Mouse (Mus musculus): Measurements from ENCODE around the gene 9930021J03Rik. TPM values are rescaled to one million over a fixed set of nuclear protein-coding genes. Genes with fewer than 3 reads are reported as not detected.
A peak's percentile ranks its signal among the peaks of the same experiment; 100 is the strongest.

The 9930021J03Rik gene
- total and polyA plus RNA-seq, 2 experiments from 2014 or later: 5.7 to 35.0 TPM

DNA sequence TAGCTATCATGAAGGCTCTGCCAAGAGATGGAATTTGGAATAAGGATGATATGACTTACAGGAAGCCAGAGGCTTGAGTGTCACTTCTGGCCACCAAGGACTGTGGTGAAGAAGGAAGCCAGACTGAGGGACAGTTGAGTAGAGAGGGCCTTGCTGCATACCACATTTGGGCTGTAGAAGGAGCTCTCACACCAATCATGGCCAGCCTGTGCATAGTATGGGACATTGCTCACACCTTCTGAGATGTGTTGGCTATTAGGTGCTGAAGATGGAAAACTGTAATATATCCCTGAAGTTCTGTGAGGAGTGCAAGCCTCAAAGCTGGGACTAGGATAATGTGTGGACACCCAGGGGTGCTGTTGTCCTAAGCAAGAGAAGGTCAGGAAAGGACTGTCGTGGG, 20.9 kb upstream of the 9930021J03Rik start:
- no peaks in the 10 kb centered on the region for H3K9me3 ChIP-seq (ENCODE audit: low read length)
- no peaks in the 10 kb centered on the region for H3K27me3 ChIP-seq (ENCODE audit: insufficient read depth, low read length)
- TF ChIP-seq CTCF (IDR thresholded peaks at IDR 0.05; ENCODE audit: low read depth): peak; percentile 81
- H3K4me1 ChIP-seq (ENCODE audit: insufficient read depth): no peaks in the 10 kb centered on the region
- no peak overlapping the region for H3K27ac ChIP-seq (ENCODE audit: low read depth, low read length)
- DNase-seq (peak; percentile 49), ATAC-seq (peak; percentile 85)
- no peak overlapping the region for H3K4me3 ChIP-seq (ENCODE audit: low read depth, low read length)
- H3K36me3 ChIP-seq (ENCODE audit: insufficient read depth): no peaks in the 10 kb centered on the region
- H3K4me2 ChIP-seq (ENCODE audit: low read depth): no peak overlapping the region
- WGBS: 86% methylated on average over 1 of the region's 1 CpGs
- H3K9ac ChIP-seq: no peak overlapping the region

DNA sequence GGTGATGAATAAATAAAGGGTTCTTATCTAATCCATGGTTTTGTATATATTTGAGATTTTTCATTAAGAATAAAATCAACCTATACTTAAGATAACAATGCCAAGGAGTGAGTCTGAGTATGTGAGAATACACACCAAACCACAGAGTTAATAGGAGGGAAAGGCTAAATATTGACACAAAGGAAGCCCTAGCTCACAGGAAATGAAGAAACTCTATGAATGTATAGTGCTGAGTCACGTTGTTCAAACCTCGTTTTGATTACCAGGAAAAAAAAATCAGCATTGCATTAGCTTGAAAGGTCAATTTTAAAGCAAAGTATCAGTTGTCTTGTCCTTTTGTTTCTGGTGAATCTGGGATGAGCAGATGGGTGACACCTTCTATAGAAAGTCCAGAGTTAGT, 19.2 kb upstream of the 9930021J03Rik start:
- DNase-seq (no peak), ATAC-seq (no peak)
- H3K4me1 ChIP-seq (ENCODE audit: insufficient read depth): no peaks in the 10 kb centered on the region
- no peak overlapping the region for H3K4me2 ChIP-seq (ENCODE audit: low read depth)
- no peaks in the 10 kb centered on the region for H3K36me3 ChIP-seq (ENCODE audit: insufficient read depth)
- no peak overlapping the region for H3K27ac ChIP-seq (ENCODE audit: low read depth, low read length)
- no peak overlapping the region for H3K4me3 ChIP-seq (ENCODE audit: low read depth, low read length)
- WGBS: 75% methylated on average over 2 of the region's 2 CpGs
- TF ChIP-seq CTCF (IDR thresholded peaks at IDR 0.05; ENCODE audit: low read depth): no peak
- H3K27me3 ChIP-seq (ENCODE audit: insufficient read depth, low read length): no peaks in the 10 kb centered on the region
- H3K9me3 ChIP-seq (ENCODE audit: low read length): no peaks in the 10 kb centered on the region
- H3K9ac ChIP-seq: no peak overlapping the region

- Histone ChIP-seq H3K27me3 (ENCODE audit: insufficient read depth, low read length) (no peaks in the 10 kb centered on the region), H3K4me1 (ENCODE audit: insufficient read depth) (no peaks in the 10 kb centered on the region), H3K9ac (no peak overlapping the region), H3K36me3 (ENCODE audit: insufficient read depth) (no peaks in the 10 kb centered on the region), H3K9me3 (ENCODE audit: low read length) (no peaks in the 10 kb centered on the region), H3K27ac (ENCODE audit: low read depth, low read length) (no peak overlapping the region), H3K4me3 (ENCODE audit: low read depth, low read length) (no peak overlapping the region), H3K4me2 (ENCODE audit: low read depth) (no peak overlapping the region)
- WGBS: 44% methylated on average over 6 of the region's 6 CpGs
- peak; percentile 81 for TF ChIP-seq CTCF (IDR thresholded peaks at IDR 0.05; ENCODE audit: low read depth)
- DNase-seq (peak; percentile 62), ATAC-seq (no peak)
Measured at GRCm38 (mm10) chr19:29824034-29824700, 18.4 kb upstream of the 9930021J03Rik start.

GRCm38 (mm10) chr19:29823456-29824010, 17.7 kb upstream of the 9930021J03Rik start:
- DNase-seq (no peak), ATAC-seq (no peak)
- no peak overlapping the region for H3K9ac ChIP-seq
- H3K9me3 ChIP-seq (ENCODE audit: low read length): no peaks in the 10 kb centered on the region
- H3K27ac ChIP-seq (ENCODE audit: low read depth, low read length): no peak overlapping the region
- 69% methylated on average over 12 of the region's 12 CpGs for WGBS
- no peaks in the 10 kb centered on the region for H3K36me3 ChIP-seq (ENCODE audit: insufficient read depth)
- TF ChIP-seq CTCF (IDR thresholded peaks at IDR 0.05; ENCODE audit: low read depth): no peak
- no peak overlapping the region for H3K4me3 ChIP-seq (ENCODE audit: low read depth, low read length)
- no peak overlapping the region for H3K4me2 ChIP-seq (ENCODE audit: low read depth)
- no peaks in the 10 kb centered on the region for H3K4me1 ChIP-seq (ENCODE audit: insufficient read depth)
- no peaks in the 10 kb centered on the region for H3K27me3 ChIP-seq (ENCODE audit: insufficient read depth, low read length)

DNA sequence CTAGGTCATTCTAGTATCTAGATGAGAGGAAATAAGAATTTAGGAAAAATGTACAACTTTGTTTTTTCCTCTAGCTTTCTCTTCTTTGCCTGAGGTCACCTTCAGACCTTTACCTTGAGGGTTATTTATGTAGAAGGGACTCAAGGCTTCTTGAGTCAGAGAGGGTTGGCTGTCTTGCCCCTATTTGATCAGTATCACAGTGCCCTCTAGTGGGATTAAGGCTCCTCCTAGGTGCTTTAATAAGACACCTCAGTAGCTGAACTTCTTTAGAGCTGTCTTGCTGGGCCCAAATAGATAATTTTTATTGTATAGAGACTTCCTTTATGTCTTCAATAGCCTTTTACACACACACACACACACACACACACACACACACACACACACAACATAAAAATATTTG, 15.2 kb upstream of the 9930021J03Rik start:
- ATAC-seq (no peak), DNase-seq (peak; percentile 70)
- Histone ChIP-seq H3K36me3 (ENCODE audit: insufficient read depth) (no peaks in the 10 kb centered on the region), H3K4me1 (ENCODE audit: insufficient read depth) (no peaks in the 10 kb centered on the region), H3K27ac (ENCODE audit: low read depth, low read length) (no peak overlapping the region), H3K9me3 (ENCODE audit: low read length) (no peaks in the 10 kb centered on the region), H3K4me2 (ENCODE audit: low read depth) (no peak overlapping the region), H3K4me3 (ENCODE audit: low read depth, low read length) (no peak overlapping the region), H3K9ac (no peak overlapping the region), H3K27me3 (ENCODE audit: insufficient read depth, low read length) (no peaks in the 10 kb centered on the region)
- peak; percentile 67 for TF ChIP-seq CTCF (IDR thresholded peaks at IDR 0.05; ENCODE audit: low read depth)

DNA sequence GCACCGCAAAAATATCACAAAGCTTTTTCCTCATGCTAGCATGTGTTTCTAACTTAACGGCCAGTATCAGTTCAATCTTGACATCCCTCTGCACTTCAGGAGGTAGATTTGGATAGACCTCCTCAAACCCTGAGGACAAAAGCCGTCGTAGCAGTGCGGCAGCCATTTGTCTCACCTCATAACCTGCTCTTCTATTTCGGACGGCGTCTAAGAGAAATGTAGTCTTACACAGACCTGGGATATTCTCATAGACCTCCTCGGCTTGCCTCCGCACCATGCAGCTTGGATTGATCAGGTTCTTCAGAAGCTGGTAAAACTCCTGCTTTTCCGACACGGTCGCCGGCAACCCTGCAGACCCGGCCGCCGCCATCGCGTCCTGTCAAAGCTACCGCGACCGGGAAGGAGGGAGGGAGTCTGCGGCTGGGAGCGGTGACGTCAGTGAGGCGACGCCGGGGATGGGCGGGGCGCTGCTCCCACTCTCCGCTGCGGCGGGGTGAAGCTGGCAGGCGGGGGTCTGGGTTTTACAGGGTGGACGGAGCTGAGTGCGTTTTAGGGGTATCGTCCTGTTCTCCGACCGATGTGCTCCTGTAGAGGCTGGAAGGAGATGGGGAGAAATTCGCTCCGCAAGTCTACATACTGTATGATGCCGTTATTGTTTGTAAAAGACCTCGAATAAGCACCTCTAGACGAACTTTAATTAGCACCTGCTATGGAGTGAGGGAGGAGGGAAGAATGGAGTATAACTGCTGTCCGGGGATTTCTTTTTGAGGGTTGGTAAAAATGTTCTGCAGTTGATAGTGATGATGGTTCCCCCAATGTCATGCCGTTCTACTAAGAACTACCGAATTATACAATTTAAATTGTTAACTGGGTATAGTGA, 7.0 kb upstream of the 9930021J03Rik start, which contains the start of gene Ranbp6:
TSS of gene Ranbp6 (minus strand) at position 394 of the 880 bp plus-strand sequence.
- peak within 1 kb of the TSS; percentile 48 for H3K4me2 ChIP-seq (ENCODE audit: low read depth)
- peak within 1 kb of the TSS; percentile 66 for H3K4me3 ChIP-seq (ENCODE audit: low read depth, low read length)
- WGBS: 3% methylated on average over 47 of the region's 47 CpGs
- H3K9ac ChIP-seq: peak within 1 kb of the TSS; percentile 63
- TF ChIP-seq CTCF (IDR thresholded peaks at IDR 0.05; ENCODE audit: low read depth): no peak
- peaks cover 20% of the 10 kb centered on the region for H3K36me3 ChIP-seq (ENCODE audit: insufficient read depth)
- H3K27ac ChIP-seq (ENCODE audit: low read depth, low read length): peak within 1 kb of the TSS; percentile 66
- peak; percentile 93 for DNase-seq
- no peaks in the 10 kb centered on the region for H3K9me3 ChIP-seq (ENCODE audit: low read length)
- peaks cover 13% of the 10 kb centered on the region for H3K4me1 ChIP-seq (ENCODE audit: insufficient read depth)
- no peaks in the 10 kb centered on the region for H3K27me3 ChIP-seq (ENCODE audit: insufficient read depth, low read length)
- peak; percentile 99 for ATAC-seq

DNA sequence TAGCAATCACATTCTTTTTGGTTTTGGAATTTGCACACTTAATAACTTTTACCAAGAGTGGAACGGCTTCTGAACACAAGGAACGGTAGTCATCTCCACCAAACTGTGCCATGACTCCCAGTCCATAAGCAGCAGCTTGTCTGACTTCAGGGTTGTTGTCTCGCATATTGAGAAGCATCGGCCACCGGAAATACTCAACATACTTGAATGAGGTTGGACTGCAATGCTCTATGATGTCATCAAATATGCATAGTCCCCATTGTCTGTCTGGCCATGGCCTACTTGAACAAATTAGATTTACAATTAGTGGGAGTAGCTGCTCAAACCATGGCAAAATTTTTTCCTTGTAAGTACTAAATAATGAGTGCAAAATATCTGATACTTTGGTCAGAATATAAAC, 4.2 kb upstream of the 9930021J03Rik start:
- Histone ChIP-seq H3K4me3 (ENCODE audit: low read depth, low read length) (no peak overlapping the region), H3K27me3 (ENCODE audit: insufficient read depth, low read length) (no peaks in the 10 kb centered on the region), H3K4me2 (ENCODE audit: low read depth) (no peak overlapping the region), H3K4me1 (ENCODE audit: insufficient read depth) (peaks cover 13% of the 10 kb centered on the region), H3K9ac (no peak overlapping the region), H3K36me3 (ENCODE audit: insufficient read depth) (peaks cover 20% of the 10 kb centered on the region), H3K27ac (ENCODE audit: low read depth, low read length) (no peak overlapping the region), H3K9me3 (ENCODE audit: low read length) (no peaks in the 10 kb centered on the region)
- 87% methylated on average over 5 of the region's 5 CpGs for WGBS
- ATAC-seq (no peak), DNase-seq (no peak)
- TF ChIP-seq CTCF (IDR thresholded peaks at IDR 0.05; ENCODE audit: low read depth): no peak
